Mouse (Mus musculus): Measurements from ENCODE around the gene Frmd5.
"Not testable (repeated sequence)": the region's sequence is repeated elsewhere in the genome, so short reads cannot be mapped to it uniquely, and the experiment has no call there.

The Frmd5 gene

GRCm38 (mm10) chr2:121575741-121576201, 231.1 kb downstream of the Frmd5 start:
- no peak for DNase-seq (ENCODE audit: low spot score in 2 of 2)

- no peak for DNase-seq (ENCODE audit: low spot score in 2 of 2)
These were observed 232.7 kb downstream of the Frmd5 start for GRCm38 (mm10) chr2:121574066-121574630.

- peak; percentile 85 to 93 for DNase-seq (ENCODE audit: low spot score in 2 of 2)
These were observed 235.1 kb downstream of the Frmd5 start for GRCm38 (mm10) chr2:121571780-121572179.

- no peak for DNase-seq (ENCODE audit: low spot score in 2 of 2)
These were observed 235.8 kb downstream of the Frmd5 start for GRCm38 (mm10) chr2:121570999-121571655.

- DNase-seq (ENCODE audit: low spot score in 2 of 2): no peak
These were observed 236.8 kb downstream of the Frmd5 start for GRCm38 (mm10) chr2:121570049-121570448.

- no peak for DNase-seq (ENCODE audit: low spot score in 2 of 2)
These were observed 241.0 kb downstream of the Frmd5 start for GRCm38 (mm10) chr2:121565911-121566310.

- DNase-seq (ENCODE audit: low spot score in 2 of 2): no peak
These were observed 243.8 kb downstream of the Frmd5 start for GRCm38 (mm10) chr2:121563117-121563516.

GRCm38 (mm10) chr2:121551271-121551670, 255.6 kb downstream of the Frmd5 start:
- DNase-seq (ENCODE audit: low spot score in 2 of 2): no peak

GRCm38 (mm10) chr2:121549630-121550029, 257.3 kb downstream of the Frmd5 start:
- no peak for DNase-seq (ENCODE audit: low spot score in 2 of 2)

GRCm38 (mm10) chr2:121544829-121545228, 262.1 kb downstream of the Frmd5 start:
- DNase-seq (ENCODE audit: low spot score in 2 of 2): no peak

- DNase-seq (ENCODE audit: low spot score in 2 of 2): peak; percentile 29 to 53
These were observed 281.8 kb downstream of the Frmd5 start for GRCm38 (mm10) chr2:121525056-121525455.

- DNase-seq (ENCODE audit: low spot score in 2 of 2): not testable (repeated sequence)
These were observed 284.1 kb downstream of the Frmd5 start for GRCm38 (mm10) chr2:121522830-121523229.

GRCm38 (mm10) chr2:121522006-121522405, 284.9 kb downstream of the Frmd5 start:
- peak; percentile 24 to 65 for DNase-seq (ENCODE audit: low spot score in 2 of 2)

GRCm38 (mm10) chr2:121518711-121519110, 288.2 kb downstream of the Frmd5 start:
- DNase-seq (ENCODE audit: low spot score in 2 of 2): not testable (repeated sequence)

- DNase-seq (ENCODE audit: low spot score in 2 of 2): no peak
These were observed 288.8 kb downstream of the Frmd5 start for GRCm38 (mm10) chr2:121518106-121518505.

- DNase-seq (ENCODE audit: low spot score in 2 of 2): no peak
These were observed 292.7 kb downstream of the Frmd5 start for GRCm38 (mm10) chr2:121514211-121514610.

GRCm38 (mm10) chr2:121512991-121513765, 293.7 kb downstream of the Frmd5 start:
- not testable (repeated sequence) for DNase-seq (ENCODE audit: low spot score in 2 of 2)

- DNase-seq (ENCODE audit: low spot score in 2 of 2): no peak
These were observed 295.5 kb downstream of the Frmd5 start for GRCm38 (mm10) chr2:121511401-121511800.

- peak; percentile 37 to 44 for DNase-seq (ENCODE audit: low spot score in 2 of 2)
These were observed 297.3 kb downstream of the Frmd5 start for GRCm38 (mm10) chr2:121509584-121509983.

- DNase-seq (ENCODE audit: low spot score in 2 of 2): no peak
These were observed 298.9 kb downstream of the Frmd5 start for GRCm38 (mm10) chr2:121507951-121508330.

- no peak for DNase-seq (ENCODE audit: low spot score in 2 of 2)
These were observed 299.5 kb downstream of the Frmd5 start for GRCm38 (mm10) chr2:121507173-121507950.

Data from frontal cortex, postnatal 36 days (tissue).